Mouse (Mus musculus) erythroblast, adult 5-6 weeks (primary cell): Measurements from ENCODE around the gene Rpusd2. TPM values are rescaled to one million over a fixed set of nuclear protein-coding genes. Genes with fewer than 3 reads are reported as not detected.
"Not testable (repeated sequence)": the region's sequence is repeated elsewhere in the genome, so short reads cannot be mapped to it uniquely, and the experiment has no call there.

Experiments used
- ATAC-seq: replicated peaks from 2 replicates; pipeline ENCODE4 v1.8.0; 2016; ENCODE audit warnings: moderate number of reproducible peaks, mild to moderate bottlenecking, moderate TSS enrichment, inconsistent platforms; ENCODE audit not compliant: poor library complexity, low FRiP score, severe bottlenecking
- total RNA-seq, 2 experiments: library from RNA; stranded (forward) in 1 of 2; stranded (reverse) in 1 of 2; fragments of 150-400 nt in 1 of 2; fragments of 200-764, 138-1000 nt in 1 of 2; gene quantifications; 2 replicates each; pipeline versions ENCODE4 v1.2.3 to v1.2.4; 2015 to 2017; ENCODE audit warnings: low replicate concordance in 2 of 2

The Rpusd2 gene
- total RNA-seq (2015; ENCODE audit: low replicate concordance) (2.9 and 4.0 TPM in 2 replicates), total RNA-seq (2017; ENCODE audit: low replicate concordance) (2.3 and 2.5 TPM in 2 replicates)

- peak; percentile 95 for ATAC-seq
These were observed at the start of gene Rpusd2 for GRCm38 (mm10) chr2:119034656-119035396. TSS of gene Rpusd2 (plus strand) at chr2:119034790.

- no peak for ATAC-seq
These were observed 39.1 kb upstream of the Rpusd2 start for GRCm38 (mm10) chr2:118995490-118995889.

GRCm38 (mm10) chr2:118995919-118996797, 38.4 kb upstream of the Rpusd2 start:
- ATAC-seq: no peak

GRCm38 (mm10) chr2:118996798-118997105, 37.8 kb upstream of the Rpusd2 start:
- no peak for ATAC-seq

- no peak for ATAC-seq
These were observed 36.3 kb upstream of the Rpusd2 start for GRCm38 (mm10) chr2:118998115-118998866.

- 0 out of 2 replicates have a peak, but pooled peaks have one; percentile 27 for ATAC-seq
These were observed 35.5 kb upstream of the Rpusd2 start for GRCm38 (mm10) chr2:118999025-118999639.

- ATAC-seq: no peak
These were observed 27.7 kb upstream of the Rpusd2 start for GRCm38 (mm10) chr2:119006886-119007285.

GRCm38 (mm10) chr2:119009376-119009775, 25.2 kb upstream of the Rpusd2 start:
- ATAC-seq: no peak

- ATAC-seq: no peak
These were observed 19.6 kb upstream of the Rpusd2 start for GRCm38 (mm10) chr2:119014989-119015388.

GRCm38 (mm10) chr2:119015604-119016180, 18.9 kb upstream of the Rpusd2 start:
- no peak for ATAC-seq

GRCm38 (mm10) chr2:119016312-119016711, 18.3 kb upstream of the Rpusd2 start:
- ATAC-seq: not testable (repeated sequence)

- ATAC-seq: no peak
These were observed 16.9 kb upstream of the Rpusd2 start for GRCm38 (mm10) chr2:119017647-119018046.

- ATAC-seq: no peak
These were observed 16.0 kb upstream of the Rpusd2 start for GRCm38 (mm10) chr2:119018391-119019122.

- no peak for ATAC-seq
These were observed 15.5 kb upstream of the Rpusd2 start for GRCm38 (mm10) chr2:119019131-119019530.

- no peak for ATAC-seq
These were observed 15.1 kb upstream of the Rpusd2 start for GRCm38 (mm10) chr2:119019538-119019937.

GRCm38 (mm10) chr2:119023154-119023660, 11.4 kb upstream of the Rpusd2 start:
- ATAC-seq: no peak

GRCm38 (mm10) chr2:119024536-119025238, 9.9 kb upstream of the Rpusd2 start:
- ATAC-seq: peak; percentile 84

- ATAC-seq: no peak
These were observed 9.4 kb upstream of the Rpusd2 start for GRCm38 (mm10) chr2:119025239-119025616.
